Mouse (Mus musculus): ENCODE results near the gene H2al1h.
"Not testable (repeated sequence)": the region's sequence is repeated elsewhere in the genome, so short reads cannot be mapped to it uniquely, and the experiment has no call there.

DNA sequence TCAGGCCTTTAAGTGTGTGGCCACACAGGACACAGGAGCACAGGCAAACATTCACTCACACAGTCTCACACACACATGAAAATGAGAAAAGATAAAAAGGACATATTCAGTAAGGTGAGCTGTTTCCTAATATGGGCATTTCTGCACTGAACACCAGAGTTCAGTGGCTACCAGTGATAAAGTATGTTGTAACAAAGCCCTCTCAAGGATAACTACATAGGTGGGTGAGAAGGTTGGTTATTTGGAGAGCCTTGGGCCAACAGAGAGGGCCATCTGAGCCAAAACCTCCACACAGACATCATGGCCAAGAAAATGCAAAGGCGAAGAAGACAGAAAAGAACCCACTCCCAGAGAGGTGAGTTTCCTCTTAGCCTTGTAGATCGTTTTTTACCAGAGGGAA lies 6.2 kb downstream of the H2al1h start, which contains the start of gene H2al1j:
- not testable (repeated sequence) for TF ChIP-seq CTCF (IDR thresholded peaks at IDR 0.05); POLR2A (IDR thresholded peaks at IDR 0.05; ENCODE audit: insufficient read depth, low read depth, low read length)

Data from heart, adult 2 months (tissue).